Mouse (Mus musculus) CD4-positive helper T cell, adult 2 months (primary cell): ENCODE data around the gene Csnk1g2.

Source experiments
- DNase-seq: peaks from one replicate; pipeline ENCODE4 v3.0.0-alpha.2; 2012; ENCODE audit warnings: low read depth, missing footprints, low spot score

Gene Csnk1g2

GRCm38 (mm10) chr10:80679556-80680259 is 57.1 kb downstream of the Csnk1g2 start:
- DNase-seq, result no peak

GRCm38 (mm10) chr10:80680260-80680696 is 57.6 kb downstream of the Csnk1g2 start:
- no peak for DNase-seq

- peak; percentile 79 for DNase-seq
These were observed 59.4 kb downstream of the Csnk1g2 start for GRCm38 (mm10) chr10:80682003-80682402.

DNA sequence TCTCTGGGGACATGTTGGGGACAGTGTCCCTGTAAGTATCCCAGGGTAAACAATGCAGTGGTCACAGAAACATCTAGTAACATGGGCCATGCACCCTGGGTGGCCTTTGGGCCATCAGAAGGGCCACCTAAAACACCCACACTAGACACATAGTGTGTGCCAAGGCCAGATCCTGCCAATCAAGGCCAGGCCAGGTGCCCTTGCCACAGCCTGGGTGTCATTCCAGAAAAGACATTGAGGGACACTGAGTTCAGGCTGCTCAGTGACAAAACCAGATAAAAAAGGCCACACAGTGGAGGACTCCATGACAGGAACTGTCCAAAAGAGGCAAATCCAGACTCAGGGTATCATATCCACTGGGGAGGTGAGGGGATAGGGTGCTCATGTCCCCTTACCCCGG is 61.0 kb downstream of the Csnk1g2 start:
- no peak for DNase-seq

- DNase-seq, result peak; percentile 82
These were observed 61.6 kb downstream of the Csnk1g2 start for GRCm38 (mm10) chr10:80684214-80684613.

- DNase-seq, result no peak
These were observed 62.3 kb downstream of the Csnk1g2 start for GRCm38 (mm10) chr10:80684984-80685383.

DNA sequence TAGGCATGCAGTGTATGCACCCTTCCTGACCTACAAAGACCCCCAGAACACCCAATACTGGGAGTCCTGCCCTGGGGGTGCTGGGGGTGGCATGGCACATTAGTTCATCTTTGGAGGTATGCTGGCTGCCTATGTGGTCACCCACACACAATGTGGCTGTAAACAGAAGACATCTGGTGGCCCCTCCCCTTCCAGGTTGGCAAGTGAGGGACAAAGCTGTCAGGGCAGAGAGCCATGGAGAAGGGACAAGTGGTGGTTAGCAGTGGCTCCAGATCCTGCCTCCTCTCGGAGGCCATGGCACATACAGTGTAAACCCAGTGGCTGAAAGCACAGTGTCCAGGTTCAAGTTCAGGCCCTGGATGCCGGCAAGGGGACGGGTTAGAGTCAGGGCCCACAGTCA is 64.0 kb downstream of the Csnk1g2 start:
- DNase-seq, result no peak

DNA sequence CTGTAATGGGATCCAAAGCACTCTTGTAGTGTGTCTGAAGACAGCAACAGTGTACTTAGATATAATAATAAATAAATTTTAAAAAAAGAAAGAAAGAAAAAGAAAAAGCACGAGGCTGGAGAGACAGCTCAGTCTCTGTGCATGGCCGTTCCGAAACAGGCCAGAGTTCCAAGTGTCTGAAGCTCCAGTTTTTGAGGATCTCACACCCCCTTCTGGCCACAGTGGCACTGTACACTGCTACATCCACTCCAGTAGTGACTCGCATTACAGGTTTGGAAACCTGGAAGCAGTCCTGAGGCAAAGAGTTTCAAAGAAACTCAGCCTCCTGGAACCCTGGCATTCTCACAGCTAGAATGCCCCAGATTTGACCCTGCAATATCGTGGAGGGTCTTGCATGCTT is 65.2 kb downstream of the Csnk1g2 start:
- peak; percentile 77 for DNase-seq
